Comparison of ENCODE assay signal across 8 mouse cellular contexts in genomic region chr13:23685121-23685861, GRCm38 (mm10). TPM values are rescaled to one million over a fixed set of nuclear protein-coding genes. Genes with fewer than 3 reads are reported as not detected.
DNase-seq lines count a peak whose midpoint lies in the region; ATAC-seq and TF ChIP-seq lines count a peak whose summit lies in the region.

No protein-coding gene starts in this region.

- H3K9ac ChIP-seq in forebrain, embryonic 14.5 days (ENCODE audit: low read length): peak overlapping the region; percentile 66
- H3K9ac ChIP-seq in kidney, embryonic 15.5 days: peak overlapping the region; percentile 52
- peak overlapping the region; percentile 76 for H3K9ac ChIP-seq in midbrain, embryonic 11.5 days (ENCODE audit: low read length)

- intact Hi-C loops in gastrocnemius, adult 2 months (cut with DNase I): loop anchor here (10.0 kb wide), 3 partner anchors 50 to 1970 kb away; partner anchors contain the start of genes Hist1h1c, Hist1h2ai, Hist1h2bl and Hist1h3h

- H3K4me3 ChIP-seq in gastrocnemius, adult 2 months: peak overlapping the region; percentile 83
- peak overlapping the region; percentile 42 for H3K4me3 ChIP-seq in forebrain, embryonic 14.5 days (ENCODE audit: low read depth, low read length)
- H3K4me3 ChIP-seq in kidney, embryonic 15.5 days (replicated peaks): peak overlapping the region; percentile 50
- peak overlapping the region; percentile 41 for H3K4me3 ChIP-seq in midbrain, embryonic 11.5 days (ENCODE audit: low read depth, low read length)
- no peak overlapping the region for H3K4me3 ChIP-seq in cerebellum, adult 2 months (replicated peaks; ENCODE audit: insufficient read depth, low read depth, low read length)

- no peak for DNase-seq in gastrocnemius, adult 2 months
- no peak for DNase-seq in gastrocnemius, adult 18-20 months (ENCODE audit: low spot score)
- DNase-seq in R1 (ENCODE audit: low read depth, low spot score): peak; percentile 50
- DNase-seq in forebrain, embryonic 14.5 days (ENCODE audit: low spot score): peak; percentile 70
- DNase-seq in midbrain, embryonic 11.5 days (ENCODE audit: low spot score, missing footprints): peak; percentile 94
- DNase-seq in left cerebral cortex, adult 18-20 months (ENCODE audit: low spot score in 2 of 2): no peak
- DNase-seq in cerebellum, adult 2 months: no peak

- H3K4me1 ChIP-seq in forebrain, embryonic 14.5 days (ENCODE audit: control insufficient read depth, insufficient read depth, low read length): peaks cover 11% of the 10 kb centered on the region; the same call in 1 of the 2 replicates
- peaks cover 22% of the 10 kb centered on the region for H3K4me1 ChIP-seq in kidney, embryonic 15.5 days
- peaks cover 11% of the 10 kb centered on the region for H3K4me1 ChIP-seq in midbrain, embryonic 11.5 days (ENCODE audit: control insufficient read depth, insufficient read depth, low read length)
- peaks cover 5% of the 10 kb centered on the region; the same call in 1 of the 2 replicates for H3K4me1 ChIP-seq in cerebellum, adult 2 months (ENCODE audit: control insufficient read depth, insufficient read depth, low read length)

- H3K27ac ChIP-seq in gastrocnemius, adult 2 months: peak overlapping the region; percentile 94
- H3K27ac ChIP-seq in forebrain, embryonic 14.5 days (ENCODE audit: low read depth, low read length): peak overlapping the region; percentile 93
- peak overlapping the region; percentile 99 for H3K27ac ChIP-seq in kidney, embryonic 15.5 days
- peak overlapping the region; percentile 95 for H3K27ac ChIP-seq in midbrain, embryonic 11.5 days (ENCODE audit: low read depth, low read length)
- no peak overlapping the region for H3K27ac ChIP-seq in cerebellum, adult 2 months (ENCODE audit: insufficient read depth, low read length)

- peak overlapping the region; percentile 54 for H3K4me2 ChIP-seq in forebrain, embryonic 14.5 days (ENCODE audit: low read length)
- peak overlapping the region; percentile 63 for H3K4me2 ChIP-seq in kidney, embryonic 15.5 days
- peak overlapping the region; percentile 65 for H3K4me2 ChIP-seq in midbrain, embryonic 11.5 days

- no peak for TF ChIP-seq CTCF in gastrocnemius, adult 2 months (IDR thresholded peaks at IDR 0.05)
- no peak for TF ChIP-seq CTCF in cerebellum, adult 2 months (IDR thresholded peaks at IDR 0.05; ENCODE audit: borderline replicate concordance, insufficient read depth, low read depth, low read length)

- no peak for ATAC-seq in forebrain, embryonic 14.5 days
- ATAC-seq in kidney, embryonic 15.5 days (replicated peaks; ENCODE audit: low FRiP score): no peak
- ATAC-seq in midbrain, embryonic 11.5 days (ENCODE audit: low FRiP score): no peak

- no peaks in the 10 kb centered on the region for H3K36me3 ChIP-seq in forebrain, embryonic 14.5 days (ENCODE audit: control insufficient read depth, insufficient read depth, low read length)
- no peaks in the 10 kb centered on the region for H3K36me3 ChIP-seq in kidney, embryonic 15.5 days
- H3K36me3 ChIP-seq in midbrain, embryonic 11.5 days (ENCODE audit: control insufficient read depth, insufficient read depth, low read length): no peaks in the 10 kb centered on the region

- 4% methylated on average over 15 of the region's 15 CpGs for WGBS in forebrain, embryonic 14.5 days
- 2% methylated on average over 15 of the region's 15 CpGs for WGBS in kidney, embryonic 15.5 days
- WGBS in midbrain, embryonic 11.5 days: 16% methylated on average over 15 of the region's 15 CpGs
- 9% methylated on average over 15 of the region's 15 CpGs for WGBS in cerebellum, adult 2 months

- TF ChIP-seq POLR2A in cerebellum, adult 2 months (IDR thresholded peaks at IDR 0.05; ENCODE audit: borderline replicate concordance, insufficient read depth, low read length): no peak

- no peaks in the 10 kb centered on the region for H3K9me3 ChIP-seq in forebrain, embryonic 14.5 days (replicated peaks; ENCODE audit: control insufficient read depth, low read length)
- no peaks in the 10 kb centered on the region for H3K9me3 ChIP-seq in kidney, embryonic 15.5 days (replicated peaks)
- H3K9me3 ChIP-seq in midbrain, embryonic 11.5 days (ENCODE audit: control insufficient read depth, low read length): no peaks in the 10 kb centered on the region

- H3K27me3 ChIP-seq in forebrain, embryonic 14.5 days (replicated peaks; ENCODE audit: control insufficient read depth, insufficient read depth, low read length): no peaks in the 10 kb centered on the region
- H3K27me3 ChIP-seq in kidney, embryonic 15.5 days: no peaks in the 10 kb centered on the region
- no peaks in the 10 kb centered on the region for H3K27me3 ChIP-seq in midbrain, embryonic 11.5 days (ENCODE audit: control insufficient read depth, insufficient read depth, low read length)
- no peaks in the 10 kb centered on the region for H3K27me3 ChIP-seq in cerebellum, adult 2 months (ENCODE audit: control insufficient read depth, insufficient read depth, low read length)

RNA-seq across cellular contexts. Expression of gene Hist1h2bc, which starts 1.3 kb away (rescaled TPM):
- total RNA-seq in gastrocnemius, adult 2 months (2021): 10 to 100 TPM; 59.1 to 76.4 TPM
- total RNA-seq in gastrocnemius, adult 18-20 months (2021): 10 to 100 TPM; 66.4 to 69.8 TPM
- polyA plus RNA-seq in forebrain, embryonic 14.5 days (2014; fragmentation: Nextera tagmentation; extraction: Ambion mirVana): 32.2 and 39.5 TPM in 2 replicates
- 65.3 and 71.8 TPM in 2 replicates for polyA plus RNA-seq in kidney, embryonic 15.5 days (2015; fragmentation: Nextera tagmentation; extraction: Ambion mirVana)
- polyA plus RNA-seq in midbrain, embryonic 11.5 days (2014; fragmentation: Nextera tagmentation; extraction: Ambion mirVana): 25.3 and 25.7 TPM in 2 replicates
- total RNA-seq in left cerebral cortex, adult 18-20 months (2021): 10 to 100 TPM; 29.7 to 32.4 TPM
- polyA plus RNA-seq in cerebellum, adult 2 months (2012; rRNA removed): 109 and 119 TPM in 2 replicates

RNA-seq across cellular contexts. Expression of gene Hist1h2ac, which starts 1.5 kb away (rescaled TPM):
- total RNA-seq in gastrocnemius, adult 2 months (2021): under 1 TPM; 0.84 to 0.92 TPM
- total RNA-seq in gastrocnemius, adult 18-20 months (2021): 1 to 10 TPM in 1 of 2 experiments, under 1 TPM in 1; 0.68 to 1.3 TPM
- polyA plus RNA-seq in forebrain, embryonic 14.5 days (2014; fragmentation: Nextera tagmentation; extraction: Ambion mirVana): 0.91 and 1.3 TPM in 2 replicates
- 1.3 and 1.5 TPM in 2 replicates for polyA plus RNA-seq in kidney, embryonic 15.5 days (2015; fragmentation: Nextera tagmentation; extraction: Ambion mirVana)
- polyA plus RNA-seq in midbrain, embryonic 11.5 days (2014; fragmentation: Nextera tagmentation; extraction: Ambion mirVana): 0.83 and 1.1 TPM in 2 replicates
- total RNA-seq in left cerebral cortex, adult 18-20 months (2021): 1 to 10 TPM; 2.4 to 2.5 TPM
- polyA plus RNA-seq in cerebellum, adult 2 months (2012; rRNA removed): 0.85 and 1.1 TPM in 2 replicates

RNA-seq across cellular contexts. Expression of gene Hist1h1t, which starts 10.3 kb away (rescaled TPM):
- total RNA-seq in gastrocnemius, adult 2 months (2021): not detected
- total RNA-seq in gastrocnemius, adult 18-20 months (2021): not detected
- polyA plus RNA-seq in forebrain, embryonic 14.5 days (2014; fragmentation: Nextera tagmentation; extraction: Ambion mirVana): not detected in 2 replicates
- 0.31 TPM in 1 of 2 replicates, not detected in the other for polyA plus RNA-seq in kidney, embryonic 15.5 days (2015; fragmentation: Nextera tagmentation; extraction: Ambion mirVana)
- not detected in 2 replicates for polyA plus RNA-seq in midbrain, embryonic 11.5 days (2014; fragmentation: Nextera tagmentation; extraction: Ambion mirVana)
- not detected for total RNA-seq in left cerebral cortex, adult 18-20 months (2021)
- not detected in 2 replicates for polyA plus RNA-seq in cerebellum, adult 2 months (2012; rRNA removed)

RNA-seq across cellular contexts. Expression of gene Hist1h4c, which starts 13.0 kb away (rescaled TPM):
- total RNA-seq in gastrocnemius, adult 2 months (2021): 10 to 100 TPM; 49.8 to 61.2 TPM
- 10 to 100 TPM; 57.1 to 66.2 TPM for total RNA-seq in gastrocnemius, adult 18-20 months (2021)
- polyA plus RNA-seq in forebrain, embryonic 14.5 days (2014; fragmentation: Nextera tagmentation; extraction: Ambion mirVana): 2.9 and 6.5 TPM in 2 replicates
- polyA plus RNA-seq in kidney, embryonic 15.5 days (2015; fragmentation: Nextera tagmentation; extraction: Ambion mirVana): 7.5 and 8.5 TPM in 2 replicates
- 5.3 and 6.4 TPM in 2 replicates for polyA plus RNA-seq in midbrain, embryonic 11.5 days (2014; fragmentation: Nextera tagmentation; extraction: Ambion mirVana)
- total RNA-seq in left cerebral cortex, adult 18-20 months (2021): 100 to 1,000 TPM; 114 to 117 TPM
- 5.8 and 9.1 TPM in 2 replicates for polyA plus RNA-seq in cerebellum, adult 2 months (2012; rRNA removed)

RNA-seq across cellular contexts. Expression of gene Hfe, which starts 25.4 kb away (rescaled TPM):
- 10 to 100 TPM; 16.0 to 18.7 TPM for total RNA-seq in gastrocnemius, adult 2 months (2021)
- total RNA-seq in gastrocnemius, adult 18-20 months (2021): 10 to 100 TPM; 25.6 to 25.7 TPM
- 3.5 and 4.7 TPM in 2 replicates for polyA plus RNA-seq in forebrain, embryonic 14.5 days (2014; fragmentation: Nextera tagmentation; extraction: Ambion mirVana)
- polyA plus RNA-seq in kidney, embryonic 15.5 days (2015; fragmentation: Nextera tagmentation; extraction: Ambion mirVana): 6.4 and 7.7 TPM in 2 replicates
- 2.7 and 3.3 TPM in 2 replicates for polyA plus RNA-seq in midbrain, embryonic 11.5 days (2014; fragmentation: Nextera tagmentation; extraction: Ambion mirVana)
- total RNA-seq in left cerebral cortex, adult 18-20 months (2021): 1 to 10 TPM; 3.4 to 3.9 TPM
- polyA plus RNA-seq in cerebellum, adult 2 months (2012; rRNA removed): 6.2 and 7.1 TPM in 2 replicates

Comparison
In these comparisons a context has a peak if more than half of its experiments do, and no peak if none do; other contexts are left out.
1. DNase-seq: peak in R1 (single experiment), forebrain, embryonic 14.5 days (single experiment) and midbrain, embryonic 11.5 days (single experiment); none in gastrocnemius, adult 2 months (single experiment), gastrocnemius, adult 18-20 months (single experiment), left cerebral cortex, adult 18-20 months (0 of 2) and cerebellum, adult 2 months (0 of 2).
2. Peak in every context shown above with its lines, with median percentiles within 50 percentile points of each other: H3K4me2 ChIP-seq and H3K9ac ChIP-seq.